Mouse (Mus musculus) heart, postnatal 10 days (tissue): ENCODE data around the gene Ythdc1. TPM values are rescaled to one million over a fixed set of nuclear protein-coding genes. Genes with fewer than 3 reads are reported as not detected.
"Not testable (repeated sequence)": the region's sequence is repeated elsewhere in the genome, so short reads cannot be mapped to it uniquely, and the experiment has no call there.

Source experiments
- DNase-seq, 2 experiments: peaks; one replicate each; pipeline ENCODE4 v3.0.0; 2021
- intact Hi-C: fragments of 180-260 bp; cut with DNase I; formaldehyde crosslinking; loops from one replicate; pipeline ENCODE4 v1.15.1; 2025
- total RNA-seq, 2 experiments: library from RNA; stranded (reverse); gene quantifications; 2 replicates each; pipeline ENCODE4 v1.2.3; 2021

Gene Ythdc1
- total RNA-seq = 10 to 100 TPM; 40.0 to 44.5 TPM

- DNase-seq = peak; percentile 95 to 96
- intact Hi-C loops = loop anchor here (10.0 kb wide), 2 partner anchors 629 to 739 kb away; partner anchors contain the start of genes Cenpc1 and Uba6
These were observed at the start of gene Ythdc1 for GRCm38 (mm10) chr5:86803962-86804940. Ythdc1 (plus strand) TSS chr5:86804221.

GRCm38 (mm10) chr5:86769015-86769658 is 34.9 kb upstream of the Ythdc1 start:
- intact Hi-C loops = no loop called here
- no peak for DNase-seq

DNA sequence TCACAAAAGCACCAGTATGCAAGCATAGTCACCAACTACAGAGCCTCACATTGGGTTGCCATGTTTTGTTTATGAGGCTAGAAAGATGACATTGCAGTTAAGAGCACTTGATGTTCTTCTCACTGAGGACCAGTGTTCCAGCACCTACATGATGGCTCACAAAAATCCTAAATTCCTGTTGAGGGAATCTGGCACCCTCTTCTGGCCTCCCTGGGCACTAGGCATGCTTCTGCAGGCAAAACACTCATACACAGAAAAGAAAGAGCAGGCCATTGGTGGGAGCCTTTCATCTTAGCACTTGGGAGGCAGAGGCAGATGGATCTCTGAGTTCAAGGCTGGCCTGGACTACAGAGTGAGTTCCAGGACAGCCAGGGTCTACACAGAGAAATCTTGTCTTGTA is 33.0 kb upstream of the Ythdc1 start:
- intact Hi-C loops = no loop called here

DNA sequence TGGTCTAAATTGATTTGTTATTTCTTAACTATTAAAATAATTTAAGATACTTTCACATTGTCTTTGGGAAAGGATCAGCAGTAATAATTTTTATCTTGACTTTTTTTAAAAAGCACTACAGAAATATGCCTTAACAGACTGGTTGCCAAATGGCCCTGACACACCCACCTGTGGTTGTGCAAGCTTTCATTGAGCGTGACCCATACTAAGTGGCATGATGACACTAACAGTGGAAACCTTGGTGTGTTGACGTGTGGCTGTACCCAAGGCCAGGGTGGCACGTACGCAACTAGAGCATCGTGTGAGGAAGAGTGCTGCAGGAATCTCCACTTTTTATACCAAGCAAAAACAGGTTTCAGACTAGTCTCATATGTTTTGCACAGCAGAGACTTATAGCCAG is 27.1 kb upstream of the Ythdc1 start:
- intact Hi-C loops = no loop called here
- no peak for DNase-seq

More for the DNA sequence above, 33.0 kb upstream of the Ythdc1 start:
- DNase-seq = no peak

- intact Hi-C loops = no loop called here
- DNase-seq = peak in 1 of 2 experiments; percentile 6
These were observed 25.6 kb upstream of the Ythdc1 start for GRCm38 (mm10) chr5:86778471-86778870.

DNA sequence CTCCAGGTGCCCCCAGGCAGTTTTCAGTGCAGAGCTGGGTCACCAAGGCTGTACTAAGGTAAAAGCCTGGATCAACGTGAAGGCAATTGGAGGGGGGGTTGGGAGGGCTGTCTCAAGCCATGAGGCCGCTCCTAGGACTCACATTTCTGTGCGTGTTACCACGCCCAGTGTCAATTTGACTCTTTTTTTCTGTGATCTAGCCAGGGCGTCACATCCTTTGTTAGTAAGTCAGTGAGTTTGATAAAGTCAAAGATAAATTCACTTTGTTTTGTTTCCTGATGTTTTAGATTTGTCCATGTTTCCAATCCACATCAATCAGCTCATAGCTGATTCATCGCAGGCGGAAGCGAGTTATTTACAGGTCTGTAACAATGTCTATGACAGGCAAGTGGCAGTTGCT is 21.0 kb upstream of the Ythdc1 start:
- intact Hi-C loops = no loop called here
- no peak for DNase-seq

- DNase-seq = no peak
- intact Hi-C loops = no loop called here
These were observed 19.8 kb upstream of the Ythdc1 start for GRCm38 (mm10) chr5:86784205-86784604.

DNA sequence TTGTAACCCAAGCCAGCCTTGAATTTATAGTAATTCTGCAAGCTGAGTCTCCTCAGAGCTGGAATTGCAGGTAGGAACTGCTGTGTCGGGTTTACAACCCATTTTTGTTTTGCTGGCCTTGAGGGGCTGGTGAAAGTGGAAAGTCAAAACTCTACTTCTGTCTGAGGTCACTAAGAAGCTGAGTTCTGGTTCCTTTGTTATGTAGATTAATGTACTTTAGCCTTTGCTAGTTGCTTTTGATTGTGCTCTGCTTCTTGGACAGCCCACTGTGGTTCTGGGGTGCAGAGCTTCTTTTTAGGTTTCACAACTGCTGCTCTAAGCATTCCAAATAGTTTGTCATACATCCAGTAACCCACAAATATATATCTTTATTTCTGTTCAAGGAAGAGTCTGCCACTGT is 17.2 kb upstream of the Ythdc1 start:
- intact Hi-C loops = no loop called here
- DNase-seq = no peak

- intact Hi-C loops = no loop called here
- DNase-seq = no peak
These were observed 14.1 kb upstream of the Ythdc1 start for GRCm38 (mm10) chr5:86789954-86790353.

DNA sequence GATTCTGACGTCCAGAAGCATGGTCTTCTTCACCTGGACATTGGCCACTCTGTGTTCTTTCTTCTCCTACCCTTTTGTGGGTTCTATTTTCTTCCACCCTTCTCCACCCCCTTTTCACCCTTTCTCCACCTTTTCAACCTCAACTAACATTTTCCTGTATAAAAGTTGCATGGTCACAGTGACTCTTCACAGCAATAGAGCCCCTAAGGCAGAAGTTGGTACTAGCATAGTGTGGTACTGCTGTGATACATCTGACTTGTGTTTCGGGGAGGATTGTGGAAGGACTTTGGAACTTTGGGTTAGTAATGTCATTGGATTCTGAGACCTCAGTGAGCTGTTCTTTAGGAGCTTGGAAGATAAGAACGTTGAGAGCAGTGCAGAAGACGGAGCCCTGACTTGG is 11.8 kb upstream of the Ythdc1 start:
- DNase-seq = no peak
- intact Hi-C loops = no loop called here

- DNase-seq = no peak
- intact Hi-C loops = no loop called here
These were observed 11.2 kb upstream of the Ythdc1 start for GRCm38 (mm10) chr5:86792807-86793206.

GRCm38 (mm10) chr5:86816795-86817194 is 12.8 kb downstream of the Ythdc1 start:
- intact Hi-C loops = no loop called here
- DNase-seq = no peak

GRCm38 (mm10) chr5:86836378-86836777 is 32.4 kb downstream of the Ythdc1 start:
- intact Hi-C loops, DNase-seq: not testable (repeated sequence)

GRCm38 (mm10) chr5:86838110-86838509 is 34.1 kb downstream of the Ythdc1 start:
- intact Hi-C loops = no loop called here

GRCm38 (mm10) chr5:86839472-86839871 is 35.5 kb downstream of the Ythdc1 start:
- intact Hi-C loops = no loop called here
- no peak for DNase-seq

More at GRCm38 (mm10) chr5:86838110-86838509, 34.1 kb downstream of the Ythdc1 start:
- no peak for DNase-seq

- DNase-seq = no peak
- intact Hi-C loops = no loop called here
These were observed 36.2 kb downstream of the Ythdc1 start for GRCm38 (mm10) chr5:86840207-86840606.

GRCm38 (mm10) chr5:86841261-86841660 is 37.2 kb downstream of the Ythdc1 start:
- intact Hi-C loops, DNase-seq: not testable (repeated sequence)

GRCm38 (mm10) chr5:86850104-86850503 is 46.1 kb downstream of the Ythdc1 start:
- intact Hi-C loops = loop anchor here (2.0 kb wide), 1 partner anchor 293 kb away; no protein-coding TSS in a partner anchor
- DNase-seq = peak in 1 of 2 experiments; percentile 13

DNA sequence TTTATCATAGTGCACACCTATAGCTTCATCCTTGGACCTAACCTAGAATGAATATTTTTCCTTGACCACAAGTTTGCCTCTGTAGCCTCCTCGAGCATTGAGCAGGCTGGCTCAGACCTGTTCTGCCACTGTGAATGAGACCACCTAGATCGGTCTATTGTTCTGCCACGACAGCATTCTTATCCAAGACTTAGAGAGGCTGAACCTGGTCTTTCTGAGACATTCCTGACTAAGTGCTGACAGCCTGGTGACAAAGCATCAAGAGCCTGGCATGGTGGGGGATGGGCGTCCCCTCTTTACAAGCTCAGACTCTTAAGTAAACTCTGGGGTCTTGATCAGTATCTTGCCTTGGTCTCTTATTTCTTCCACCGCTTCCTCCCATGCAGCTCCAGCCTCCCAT is 47.6 kb downstream of the Ythdc1 start:
- DNase-seq = no peak
- intact Hi-C loops = loop anchor here (2.0 kb wide), 1 partner anchor 291 kb away; no protein-coding TSS in a partner anchor

DNA sequence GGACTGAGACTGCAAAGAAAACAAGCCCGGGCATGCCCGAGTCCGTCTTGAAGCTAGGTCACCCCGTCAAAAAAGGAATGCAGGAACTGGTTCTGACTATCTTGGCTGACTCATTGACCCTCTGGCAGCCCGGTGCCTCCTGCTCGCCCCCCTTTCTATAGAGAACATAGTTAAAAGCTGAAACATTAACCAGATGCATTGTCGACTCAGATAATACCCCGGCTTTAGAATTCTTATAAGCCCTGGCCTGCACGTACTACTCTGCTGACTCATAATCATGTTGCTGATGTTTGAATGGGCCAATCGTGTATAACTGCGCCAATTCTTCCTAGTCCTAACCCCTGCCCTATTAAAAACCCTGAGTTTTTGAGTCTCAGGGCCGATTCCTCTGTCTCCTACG is 52.5 kb downstream of the Ythdc1 start:
- DNase-seq = peak; percentile 15 to 19
- intact Hi-C loops = not testable (repeated sequence)

GRCm38 (mm10) chr5:86857682-86858081 is 53.7 kb downstream of the Ythdc1 start:
- DNase-seq = no peak
- intact Hi-C loops = no loop called here
